Mouse (Mus musculus): Measurements from ENCODE around the gene Gramd1b.

The Gramd1b gene

GRCm38 (mm10) chr9:40307311-40307710 lies 223.9 kb downstream of the Gramd1b start:
- no peak for DNase-seq (ENCODE audit: low spot score)

- DNase-seq (ENCODE audit: low spot score): no peak
Measured at GRCm38 (mm10) chr9:40304243-40304642, 226.9 kb downstream of the Gramd1b start.

- no peak for DNase-seq (ENCODE audit: low spot score)
Measured at GRCm38 (mm10) chr9:40302375-40302774, 228.8 kb downstream of the Gramd1b start.

- no peak for DNase-seq (ENCODE audit: low spot score)
Measured at GRCm38 (mm10) chr9:40301475-40301874, 229.7 kb downstream of the Gramd1b start.

GRCm38 (mm10) chr9:40300018-40300989 lies 230.9 kb downstream of the Gramd1b start:
- DNase-seq (ENCODE audit: low spot score): no peak

- DNase-seq (ENCODE audit: low spot score): no peak
Measured at GRCm38 (mm10) chr9:40299323-40299722, 231.9 kb downstream of the Gramd1b start.

GRCm38 (mm10) chr9:40297969-40298368 lies 233.2 kb downstream of the Gramd1b start:
- DNase-seq (ENCODE audit: low spot score): no peak

GRCm38 (mm10) chr9:40296251-40296650 lies 234.9 kb downstream of the Gramd1b start:
- DNase-seq (ENCODE audit: low spot score): no peak

- DNase-seq (ENCODE audit: low spot score): no peak
Measured at GRCm38 (mm10) chr9:40294866-40295265, 236.3 kb downstream of the Gramd1b start.

- DNase-seq (ENCODE audit: low spot score): no peak
Measured at GRCm38 (mm10) chr9:40294210-40294609, 237.0 kb downstream of the Gramd1b start.

- no peak for DNase-seq (ENCODE audit: low spot score)
Measured at GRCm38 (mm10) chr9:40293740-40294139, 237.4 kb downstream of the Gramd1b start.

GRCm38 (mm10) chr9:40293286-40293685 lies 237.9 kb downstream of the Gramd1b start:
- DNase-seq (ENCODE audit: low spot score): no peak

- no peak for DNase-seq (ENCODE audit: low spot score)
Measured at GRCm38 (mm10) chr9:40292475-40292874, 238.7 kb downstream of the Gramd1b start.

- no peak for DNase-seq (ENCODE audit: low spot score)
Measured at GRCm38 (mm10) chr9:40282968-40283367, 248.2 kb downstream of the Gramd1b start.

- no peak for DNase-seq (ENCODE audit: low spot score)
Measured at GRCm38 (mm10) chr9:40279438-40279837, 251.7 kb downstream of the Gramd1b start.

- DNase-seq (ENCODE audit: low spot score): no peak
Measured at GRCm38 (mm10) chr9:40277671-40278070, 253.5 kb downstream of the Gramd1b start.

- no peak for DNase-seq (ENCODE audit: low spot score)
Measured at GRCm38 (mm10) chr9:40275904-40276303, 255.3 kb downstream of the Gramd1b start.

GRCm38 (mm10) chr9:40272822-40273221 lies 258.4 kb downstream of the Gramd1b start:
- DNase-seq (ENCODE audit: low spot score): no peak

GRCm38 (mm10) chr9:40271075-40271474 lies 260.1 kb downstream of the Gramd1b start:
- DNase-seq (ENCODE audit: low spot score): no peak

GRCm38 (mm10) chr9:40269880-40270279 lies 261.3 kb downstream of the Gramd1b start:
- no peak for DNase-seq (ENCODE audit: low spot score)

GRCm38 (mm10) chr9:40269103-40269861 lies 261.9 kb downstream of the Gramd1b start, which contains the start of gene Scn3b:
Gene Scn3b (plus strand): TSS chr9:40269217.
- DNase-seq (ENCODE audit: low spot score): peak; percentile 71

GRCm38 (mm10) chr9:40268748-40269102 lies 262.5 kb downstream of the Gramd1b start:
- DNase-seq (ENCODE audit: low spot score): no peak
